Mouse (Mus musculus) limb, embryonic 11.5 days (tissue): ENCODE results near the gene Rogdi. TPM values are rescaled to one million over a fixed set of nuclear protein-coding genes. Genes with fewer than 3 reads are reported as not detected.

Experiments used
- ATAC-seq: fragments of 200-750 bp; cut with Nextera tagmentation; 2 replicates; pipeline ENCODE4 v1.8.0; 2017; ENCODE audit warnings: low read depth; ENCODE audit not compliant: insufficient number of reproducible peaks, low FRiP score, low TSS enrichment
- DNase-seq: peaks from one replicate; pipeline ENCODE4 v3.0.0-alpha.2; 2015; ENCODE audit warnings: low spot score
- H3K27ac ChIP-seq: fragments of 300-500 bp; sonication (generic); replicated peaks from 2 replicates; pipeline ENCODE4 v1.5.1; 2014; ENCODE audit warnings: low read depth, mild to moderate bottlenecking, low read length
- H3K27me3 ChIP-seq: fragments of 300-500 bp; sonication (generic); 2 replicates; pipeline ENCODE4 v1.6.1; 2014; ENCODE audit warnings: mild to moderate bottlenecking, low read length, mixed read lengths; ENCODE audit not compliant: control insufficient read depth, insufficient read depth
- H3K36me3 ChIP-seq: fragments of 300-500 bp; sonication (generic); 2 replicates; pipeline ENCODE4 v1.6.1; 2014; ENCODE audit warnings: mild to moderate bottlenecking, low read length, moderate library complexity, mixed read lengths; ENCODE audit not compliant: control insufficient read depth, insufficient read depth
- H3K4me1 ChIP-seq: fragments of 300-500 bp; sonication (generic); 2 replicates; pipeline ENCODE4 v1.6.1; 2014; ENCODE audit warnings: low read length, mixed read lengths; ENCODE audit not compliant: control insufficient read depth, insufficient read depth
- H3K4me2 ChIP-seq: fragments of 300-500 bp; sonication (generic); 2 replicates; pipeline ENCODE4 v1.6.1; 2014; ENCODE audit warnings: low read depth, mild to moderate bottlenecking, moderate library complexity; ENCODE audit not compliant: severe bottlenecking
- H3K4me3 ChIP-seq: fragments of 300-500 bp; sonication (generic); 2 replicates; pipeline ENCODE4 v1.5.1; 2014; ENCODE audit warnings: low read depth, low read length
- H3K9ac ChIP-seq: fragments of 300-500 bp; sonication (generic); 2 replicates; pipeline ENCODE4 v1.6.1; 2014; ENCODE audit warnings: mild to moderate bottlenecking, low read length
- H3K9me3 ChIP-seq: fragments of 300-500 bp; sonication (generic); 2 replicates; pipeline ENCODE4 v1.6.1; 2016; ENCODE audit warnings: low read length; ENCODE audit not compliant: control insufficient read depth
- WGBS: fragments of 180-500 bp; shearing (Covaris S2); extraction: QIAGEN DNeasy Blood & Tissue Kit; methylation state at CpG from one replicate; pipeline ENCODE4 v1.1.7; 2014; 5-methylcytosine and 5-hydroxymethylcytosine counted together
- polyA plus RNA-seq: library from polyadenylated mRNA; unstranded; fragments of >200 nt; fragmentation: Nextera tagmentation; extraction: Ambion mirVana; gene quantifications from 2 replicates; pipeline ENCODE4 v1.2.1, GENCODE M21; 2014

Rogdi gene
- polyA plus RNA-seq, 1 experiment from 2014 or later = 70.8 TPM

DNA sequence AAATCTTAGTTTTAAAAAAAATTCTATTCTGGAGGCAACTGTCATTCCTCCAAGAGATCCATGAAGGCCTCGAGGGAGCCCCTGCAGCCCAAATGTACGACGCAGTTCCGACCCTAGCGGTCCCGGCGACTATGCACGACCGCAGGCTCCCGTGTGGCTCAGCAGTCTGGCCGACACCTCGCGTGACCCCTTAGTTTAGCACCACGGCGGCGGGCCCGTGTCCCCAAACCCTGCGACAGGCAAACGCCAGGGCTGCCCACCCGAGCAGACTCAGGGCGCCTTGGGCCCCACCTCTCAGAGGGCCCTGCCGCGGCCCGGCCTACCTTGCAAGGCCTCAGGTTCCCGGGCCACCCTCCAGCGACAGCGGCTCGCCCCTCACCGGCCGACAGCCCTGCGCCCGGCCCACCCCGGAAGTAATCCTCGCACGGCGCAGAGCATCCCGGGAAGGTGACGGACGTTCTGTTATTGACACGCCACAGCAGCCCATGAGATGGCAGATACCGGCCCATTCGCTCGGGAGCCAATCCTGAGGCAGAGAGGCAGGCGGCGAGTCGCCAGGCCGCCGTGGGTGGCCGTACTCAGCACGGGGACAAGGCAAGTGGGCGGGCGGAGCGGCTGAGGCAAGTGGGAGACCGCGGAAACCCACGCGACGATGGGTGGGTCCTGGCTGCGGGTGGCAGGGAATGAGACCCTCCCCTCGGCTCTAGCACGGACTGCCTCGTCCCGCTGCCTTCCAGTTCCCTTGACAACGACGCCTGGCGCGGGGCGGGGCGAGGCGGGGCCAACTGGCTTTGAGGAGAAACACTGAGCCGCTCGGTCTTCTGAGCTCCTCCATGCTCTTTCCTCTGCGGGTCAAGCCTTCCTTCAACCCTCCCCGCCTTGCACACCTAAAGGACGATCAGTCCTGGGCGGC, 49.3 kb downstream of the Rogdi start, which contains the start of gene Anks3:
Gene Anks3, minus strand, starts transcription at position 409 of the 913 bp plus-strand sequence.
- Histone ChIP-seq H3K9ac (peak within 1 kb of the TSS; percentile 71), H3K9me3 (no peaks in the 10 kb centered on the region), H3K4me3 (peak within 1 kb of the TSS; percentile 90), H3K4me2 (peak within 1 kb of the TSS; percentile 82), H3K27ac (peak within 1 kb of the TSS; percentile 68; the same call in 1 of the 2 replicates), H3K36me3 (no peaks in the 10 kb centered on the region), H3K27me3 (no peaks in the 10 kb centered on the region), H3K4me1 (no peaks in the 10 kb centered on the region)
- DNase-seq (peak; percentile 92), ATAC-seq (peak; percentile 97)
- WGBS = under 1% methylated on average over 75 of the region's 76 CpGs

DNA sequence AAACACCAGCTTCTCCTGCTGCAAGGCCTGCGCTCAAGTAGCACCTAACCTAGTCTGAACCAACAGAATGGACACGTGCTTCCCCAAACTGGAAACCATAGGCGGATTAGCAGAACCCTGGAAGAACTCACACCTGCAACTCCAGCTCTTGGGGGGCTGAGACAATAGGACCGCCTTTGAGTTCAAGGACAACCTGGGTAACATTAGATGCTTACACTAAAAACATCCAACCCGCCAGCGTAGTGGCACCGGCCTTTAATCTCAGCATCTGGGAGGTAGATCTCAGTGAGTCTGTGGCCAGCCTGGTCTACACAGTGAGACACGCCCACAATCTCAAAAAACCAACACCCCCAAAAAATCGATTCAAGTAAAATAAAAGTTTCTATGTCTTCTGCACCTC, 50.0 kb downstream of the Rogdi start:
- Histone ChIP-seq H3K9me3 (no peaks in the 10 kb centered on the region), H3K27me3 (no peaks in the 10 kb centered on the region), H3K4me1 (no peaks in the 10 kb centered on the region), H3K27ac (no peak overlapping the region), H3K9ac (peak overlapping the region; percentile 13; the same call in 1 of the 2 replicates), H3K4me2 (peak overlapping the region; percentile 82), H3K36me3 (no peaks in the 10 kb centered on the region; the same call in 1 of the 2 replicates), H3K4me3 (peak overlapping the region; percentile 90)
- ATAC-seq = no peak
- WGBS = 44% methylated on average over 9 of the region's 9 CpGs
- DNase-seq = no peak

DNA sequence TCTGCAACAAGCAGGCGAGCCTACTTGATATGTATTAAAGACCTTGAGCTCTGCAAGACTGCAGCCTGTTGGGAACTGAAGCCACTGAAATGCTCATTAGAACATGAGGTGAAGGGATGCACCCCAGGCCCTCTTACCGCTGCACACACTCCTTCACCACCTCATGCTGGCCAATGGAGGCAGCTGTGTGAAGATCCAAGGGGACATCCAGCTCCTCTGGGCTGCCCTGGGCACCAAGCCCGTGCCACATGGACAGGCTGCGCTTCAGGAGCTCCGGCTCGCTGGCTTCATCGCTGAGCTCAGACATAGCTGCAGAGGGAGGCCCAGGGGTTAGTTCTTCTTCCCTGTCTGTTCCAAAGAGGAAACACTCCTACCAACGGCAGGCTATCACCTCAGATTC, 53.1 kb downstream of the Rogdi start:
- Histone ChIP-seq H3K4me3 (no peak overlapping the region), H3K36me3 (peaks cover 12% of the 10 kb centered on the region), H3K4me1 (no peaks in the 10 kb centered on the region), H3K9me3 (no peaks in the 10 kb centered on the region), H3K4me2 (no peak overlapping the region), H3K9ac (no peak overlapping the region), H3K27me3 (no peaks in the 10 kb centered on the region), H3K27ac (no peak overlapping the region)
- no peak for DNase-seq
- 86% methylated on average over 8 of the region's 8 CpGs for WGBS
- no peak for ATAC-seq

Other genes with a start within 250 kb of the Rogdi start
- 82.2 and 89.5 TPM in 2 replicates for gene Cdip1, start 223.3 kb downstream of the Rogdi start, polyA plus RNA-seq
- 0.81 and 0.93 TPM in 2 replicates for gene 4930562C15Rik, start 178.1 kb downstream of the Rogdi start, polyA plus RNA-seq
- gene Ubald1, start 133.2 kb downstream of the Rogdi start, polyA plus RNA-seq = 32.0 and 36.4 TPM in 2 replicates
- 79.3 and 79.6 TPM in 2 replicates for gene Mgrn1, start 127.3 kb downstream of the Rogdi start, polyA plus RNA-seq
- 163 and 172 TPM in 2 replicates for gene Nudt16l1, start 74.8 kb downstream of the Rogdi start, polyA plus RNA-seq
- 41.0 and 41.2 TPM in 2 replicates for gene Anks3, start 49.3 kb downstream of the Rogdi start, polyA plus RNA-seq
- not detected in 2 replicates for gene Sept12, start 15.7 kb downstream of the Rogdi start, polyA plus RNA-seq
- 0.76 and 3.4 TPM in 2 replicates for gene Smim22, start 6.3 kb downstream of the Rogdi start, polyA plus RNA-seq
- 122 and 148 TPM in 2 replicates for gene Glyr1, start 36.3 kb upstream of the Rogdi start, polyA plus RNA-seq
- 25.1 and 25.9 TPM in 2 replicates for gene Ubn1, start 36.5 kb upstream of the Rogdi start, polyA plus RNA-seq
- gene Ppl, start 118.9 kb upstream of the Rogdi start, polyA plus RNA-seq = 1.6 and 1.7 TPM in 2 replicates
- gene Sec14l5, start 133.6 kb upstream of the Rogdi start, polyA plus RNA-seq = not detected in 2 replicates
- 16.6 and 16.9 TPM in 2 replicates for gene Nagpa, start 190.5 kb upstream of the Rogdi start, polyA plus RNA-seq
- 1.5 and 1.6 TPM in 2 replicates for gene AU021092, start 208.7 kb upstream of the Rogdi start, polyA plus RNA-seq
- 24.7 and 26.1 TPM in 2 replicates for gene Alg1, start 220.1 kb upstream of the Rogdi start, polyA plus RNA-seq
- gene Eef2kmt, start 242.4 kb upstream of the Rogdi start, polyA plus RNA-seq = 14.5 and 15.8 TPM in 2 replicates